Mouse (Mus musculus) bone marrow, adult 2 months (tissue): ENCODE results near the gene Fbxl13.

Experiments
- CTCF ChIP-seq: fragments of 200-500 bp; IDR thresholded peaks from 2 replicates; pipeline ENCODE4 v1.5.1; 2011; ENCODE audit warnings: low read length, control low read depth; ENCODE audit not compliant: control insufficient read depth, insufficient read depth
- POLR2A ChIP-seq: fragments of 200-500 bp; IDR thresholded peaks from 2 replicates; pipeline ENCODE4 v1.6.1; 2011; ENCODE audit warnings: low read depth, mild to moderate bottlenecking, control low read depth, low read length, borderline replicate concordance; ENCODE audit not compliant: control insufficient read depth

GRCm38 (mm10) chr5:21492213-21492612 is 153.2 kb downstream of the Fbxl13 start:
- no peak for TF ChIP-seq CTCF
- no peak for TF ChIP-seq POLR2A
